Mouse (Mus musculus): ENCODE results near the gene Syt5.
"Not testable (repeated sequence)": the region's sequence is repeated elsewhere in the genome, so short reads cannot be mapped to it uniquely, and the experiment has no call there.

Gene Syt5

GRCm38 (mm10) chr7:4547221-4547641 lies at the start of gene Syt5:
TSS of gene Syt5 (minus strand) at chr7:4547541.
- peak; percentile 82 for DNase-seq

- not testable (repeated sequence) for DNase-seq
These were observed 49.7 kb upstream of the Syt5 start for GRCm38 (mm10) chr7:4597046-4597445.

GRCm38 (mm10) chr7:4581481-4581880 lies 34.1 kb upstream of the Syt5 start:
- DNase-seq, result not testable (repeated sequence)

- DNase-seq, result not testable (repeated sequence)
These were observed 25.0 kb upstream of the Syt5 start for GRCm38 (mm10) chr7:4572361-4572760.

- no peak for DNase-seq
These were observed 15.3 kb upstream of the Syt5 start for GRCm38 (mm10) chr7:4562660-4563059.

GRCm38 (mm10) chr7:4557167-4557560 lies 9.8 kb upstream of the Syt5 start:
- no peak for DNase-seq

- DNase-seq, result peak; percentile 85
These were observed 9.2 kb upstream of the Syt5 start for GRCm38 (mm10) chr7:4556256-4557166.

GRCm38 (mm10) chr7:4546591-4547131 lies 680 bp downstream of the Syt5 start:
- DNase-seq, result peak; percentile 97

GRCm38 (mm10) chr7:4546050-4546449 lies 1.3 kb downstream of the Syt5 start:
- DNase-seq, result no peak

- no peak for DNase-seq
These were observed 5.3 kb downstream of the Syt5 start for GRCm38 (mm10) chr7:4542013-4542412.

- DNase-seq, result no peak
These were observed 6.0 kb downstream of the Syt5 start for GRCm38 (mm10) chr7:4541344-4541743.

- DNase-seq, result no peak
These were observed 8.3 kb downstream of the Syt5 start for GRCm38 (mm10) chr7:4539019-4539418.

- no peak for DNase-seq
These were observed 10.2 kb downstream of the Syt5 start for GRCm38 (mm10) chr7:4537181-4537580.

- DNase-seq, result no peak
These were observed 11.0 kb downstream of the Syt5 start for GRCm38 (mm10) chr7:4536369-4536768.

- no peak for DNase-seq
These were observed 15.2 kb downstream of the Syt5 start, which contains the start of gene Dnaaf3 for GRCm38 (mm10) chr7:4532005-4532729. TSS of gene Dnaaf3 (minus strand) at chr7:4532453.

GRCm38 (mm10) chr7:4530166-4530565 lies 17.2 kb downstream of the Syt5 start:
- DNase-seq, result not testable (repeated sequence)

- no peak for DNase-seq
These were observed 20.0 kb downstream of the Syt5 start for GRCm38 (mm10) chr7:4527302-4527689.

GRCm38 (mm10) chr7:4526341-4527301 lies 20.7 kb downstream of the Syt5 start:
- peak; percentile 80 for DNase-seq

GRCm38 (mm10) chr7:4524212-4524922 lies 23.0 kb downstream of the Syt5 start, which contains the start of gene Tnni3:
TSS of gene Tnni3 (minus strand) at chr7:4524229.
- peak; percentile 41 for DNase-seq

GRCm38 (mm10) chr7:4523205-4524130 lies 23.9 kb downstream of the Syt5 start:
- no peak for DNase-seq
